Mouse (Mus musculus) heart, adult 8-10 months (tissue): ENCODE data around the gene Otud7b. TPM values are rescaled to one million over a fixed set of nuclear protein-coding genes. Genes with fewer than 3 reads are reported as not detected.
A peak's percentile ranks its signal among the peaks of the same experiment; 100 is the strongest.
"Not testable (repeated sequence)": the region's sequence is repeated elsewhere in the genome, so short reads cannot be mapped to it uniquely, and the experiment has no call there.

Source experiments
- DNase-seq: peaks from one replicate; pipeline ENCODE4 v3.0.0; 2022; ENCODE audit warnings: low spot score
- total RNA-seq, 4 experiments: library from RNA; stranded (reverse); gene quantifications; 2 replicates each; pipeline ENCODE4 v1.2.4; 2022

Gene Otud7b
- total RNA-seq, 4 experiments from 2014 or later = 55.4 to 63.1 (median 59.8) TPM

- no peak for DNase-seq
Measured at GRCm38 (mm10) chr3:96178902-96179301, 74.6 kb downstream of the Otud7b start.

- DNase-seq = peak; percentile 65
Measured at GRCm38 (mm10) chr3:96179531-96179930, 75.2 kb downstream of the Otud7b start.

DNA sequence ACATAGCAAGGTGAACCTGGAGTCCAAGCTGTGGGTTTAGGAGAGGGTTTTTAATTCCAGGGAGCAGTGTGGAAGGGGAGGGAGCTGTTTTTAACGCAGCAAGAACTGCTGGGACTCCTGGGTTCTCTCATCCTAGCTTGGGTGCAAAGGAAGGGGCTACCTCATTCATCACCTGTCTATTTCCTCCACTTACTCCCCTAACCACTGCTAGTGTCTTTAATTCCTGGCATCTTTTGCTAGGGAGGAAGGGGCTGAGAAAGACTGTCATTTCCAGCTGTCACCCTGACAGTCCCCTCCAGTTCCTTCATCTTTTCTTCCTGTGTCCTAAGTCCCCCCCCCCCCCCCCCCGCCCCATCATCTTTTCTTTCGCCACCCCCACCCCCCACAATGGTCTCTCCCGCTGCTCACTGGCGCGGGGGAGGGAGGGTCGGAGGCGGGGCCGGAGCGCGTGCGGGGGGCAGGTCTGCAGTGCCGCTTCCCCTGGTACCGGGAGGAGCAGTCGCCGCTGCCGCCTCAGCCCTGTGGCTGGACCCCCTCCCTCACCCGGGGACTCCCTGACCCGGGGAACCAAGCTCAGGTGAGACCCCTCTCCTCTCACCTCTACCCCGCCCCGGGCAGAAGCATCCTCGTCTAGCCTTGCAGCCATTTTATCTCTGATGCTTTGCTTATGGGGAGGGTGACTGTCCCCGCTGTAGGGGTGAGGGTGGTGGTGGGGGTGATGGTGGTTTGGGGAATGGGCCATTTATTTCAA is 76.6 kb downstream of the Otud7b start, which contains the start of gene Sv2a:
Gene Sv2a (plus strand): TSS at position 425 of the 751 bp plus-strand sequence.
- no peak for DNase-seq

DNA sequence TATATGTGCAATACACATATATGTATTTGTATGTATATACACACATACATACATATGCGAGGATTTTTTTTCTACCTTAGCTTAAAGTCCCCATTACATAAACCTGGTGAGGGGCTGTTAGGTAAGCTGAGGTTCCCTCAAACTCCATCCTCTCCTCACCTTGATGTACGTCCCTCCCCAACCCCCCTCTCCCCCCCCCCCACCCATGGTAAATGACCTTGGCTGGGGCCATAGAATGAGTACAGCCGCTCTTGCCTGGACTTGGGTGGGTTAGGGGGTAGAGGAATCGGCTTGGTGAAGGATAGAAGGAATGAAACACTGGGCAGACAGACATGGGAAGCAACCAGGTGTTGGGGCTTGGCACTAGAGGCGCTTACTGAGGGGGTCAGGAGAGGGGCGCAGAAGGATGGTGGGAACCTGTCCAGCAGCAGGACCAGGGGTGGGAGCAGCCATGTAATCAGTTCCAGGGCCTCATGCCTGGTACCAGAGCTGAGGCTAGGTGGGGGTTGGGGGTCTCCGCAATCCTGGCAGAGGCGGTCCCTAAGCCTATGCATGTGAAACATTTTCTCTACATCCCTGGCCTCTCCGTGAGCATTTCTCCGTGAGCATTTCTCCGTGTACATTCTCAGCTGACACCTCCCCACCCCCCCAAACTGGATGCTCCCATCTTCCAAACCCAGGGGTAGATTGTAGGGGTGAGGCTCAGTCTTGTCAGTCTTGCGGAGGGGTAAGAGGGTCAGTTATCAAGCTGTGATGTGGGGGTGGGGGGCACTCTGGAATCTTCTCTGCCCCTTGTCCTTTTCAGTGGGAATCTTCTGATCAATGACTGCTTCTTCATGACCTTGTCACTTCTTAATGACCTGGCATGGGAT is 77.4 kb downstream of the Otud7b start:
- no peak for DNase-seq

- no peak for DNase-seq
Measured at GRCm38 (mm10) chr3:96182382-96182776, 78.1 kb downstream of the Otud7b start.

DNA sequence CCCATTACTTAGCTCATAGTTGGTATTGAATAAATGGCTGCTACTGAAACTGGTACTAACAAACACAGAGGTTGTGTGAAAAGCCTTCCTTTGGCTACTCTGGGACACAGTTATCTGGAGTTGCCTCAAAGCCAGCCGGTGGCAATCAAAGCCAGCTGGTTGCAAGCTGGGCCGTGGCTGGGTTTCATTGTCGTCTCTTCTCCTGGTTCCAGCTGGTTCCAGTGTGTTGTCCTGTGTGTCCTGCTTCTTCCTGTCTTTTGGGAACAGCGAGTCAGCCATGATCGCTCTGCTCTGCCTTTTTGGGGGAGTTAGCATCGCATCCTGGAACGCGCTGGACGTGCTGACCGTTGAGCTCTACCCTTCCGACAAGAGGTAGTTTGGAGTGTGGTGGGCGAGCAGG is 88.7 kb downstream of the Otud7b start:
- no peak for DNase-seq

- no peak for DNase-seq
Measured at GRCm38 (mm10) chr3:96194966-96195365, 90.6 kb downstream of the Otud7b start.

- DNase-seq = no peak
Measured at GRCm38 (mm10) chr3:96195616-96196313, 91.4 kb downstream of the Otud7b start.

- no peak for DNase-seq
Measured at GRCm38 (mm10) chr3:96196437-96197128, 92.3 kb downstream of the Otud7b start.

- peak; percentile 91 for DNase-seq
Measured at GRCm38 (mm10) chr3:96197129-96197749, 92.9 kb downstream of the Otud7b start.

DNA sequence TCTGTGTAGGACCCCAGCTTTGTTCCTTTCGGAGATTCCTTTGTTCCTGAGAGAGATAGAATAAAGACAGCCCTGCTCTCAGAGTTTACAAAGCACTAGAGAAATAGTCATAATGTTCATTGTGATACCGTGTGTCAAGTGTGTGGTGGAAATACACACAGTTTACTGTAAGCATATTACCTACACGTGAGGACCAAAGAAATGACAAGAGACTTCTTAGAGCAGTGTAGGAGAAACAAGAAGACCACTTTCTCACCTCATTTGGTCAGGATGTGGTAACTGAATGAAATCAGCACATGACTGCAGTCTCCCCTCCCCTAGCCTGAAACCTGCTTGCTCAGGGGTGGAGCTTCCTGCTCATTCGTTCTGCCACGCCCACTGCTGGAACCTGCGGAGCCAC is 93.9 kb downstream of the Otud7b start:
- DNase-seq = no peak

DNA sequence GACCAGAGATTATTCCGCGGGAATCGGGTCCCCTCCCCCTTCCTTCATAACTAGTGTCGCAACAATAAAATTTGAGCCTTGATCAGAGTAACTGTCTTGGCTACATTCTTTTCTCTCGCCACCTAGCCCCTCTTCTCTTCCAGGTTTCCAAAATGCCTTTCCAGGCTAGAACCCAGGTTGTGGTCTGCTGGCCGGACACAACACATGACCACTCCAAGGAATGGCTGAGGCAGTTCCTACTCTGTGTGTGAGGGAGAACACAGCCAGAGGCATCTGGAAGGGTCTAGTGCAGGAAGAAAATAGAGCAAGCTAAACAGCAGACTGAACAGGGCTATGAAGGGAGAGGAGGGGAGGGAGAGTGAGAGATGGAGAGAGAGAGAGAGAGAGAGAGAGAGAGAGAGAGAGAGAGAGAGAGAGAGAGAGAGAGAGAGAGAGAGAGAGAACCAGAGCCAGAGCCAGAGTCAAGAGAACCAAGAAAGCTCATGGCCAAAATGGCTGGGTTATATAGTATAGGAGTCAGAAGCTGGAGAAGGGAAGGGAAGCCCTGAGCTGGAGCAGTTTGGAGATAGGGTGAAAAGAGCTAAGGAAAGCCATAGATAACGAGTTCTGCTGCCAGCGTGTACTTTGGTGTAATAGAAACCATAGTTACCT is 94.4 kb downstream of the Otud7b start:
- DNase-seq = not testable (repeated sequence)

DNA sequence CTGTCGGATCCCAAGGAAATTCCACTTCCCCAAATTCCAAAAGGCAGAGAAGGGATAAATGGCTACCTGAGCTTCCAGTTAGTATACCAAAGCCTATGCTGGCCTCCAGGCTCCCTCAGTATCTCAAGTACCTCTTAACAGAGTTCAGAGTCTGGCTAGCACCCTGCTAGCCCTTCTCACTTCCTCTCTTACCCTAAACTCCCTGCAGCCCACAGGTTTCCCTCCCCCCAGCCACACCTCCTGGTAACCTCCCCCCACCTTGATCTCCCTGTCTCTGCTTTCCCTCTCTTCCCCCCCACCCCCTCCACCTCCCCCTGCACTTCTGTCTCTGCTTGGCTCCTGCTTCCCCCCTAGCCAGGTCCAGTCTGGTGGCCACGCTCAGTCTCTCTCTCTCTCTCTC is 95.4 kb downstream of the Otud7b start:
- no peak for DNase-seq

GRCm38 (mm10) chr3:96207819-96208218 is 103.5 kb downstream of the Otud7b start:
- no peak for DNase-seq

GRCm38 (mm10) chr3:96209242-96209641 is 104.9 kb downstream of the Otud7b start:
- no peak for DNase-seq

Other genes starting within 250 kb of the Otud7b start
- 10 to 100 TPM; 13.9 to 22.5 (median 21.3) TPM for gene Prpf3, start 248.6 kb upstream of the Otud7b start, total RNA-seq
- gene Mrps21, start 233.0 kb upstream of the Otud7b start, total RNA-seq = 100 to 1,000 TPM; 312 to 354 (median 350) TPM
- 10 to 100 TPM; 12.0 to 58.8 (median 26.9) TPM for gene Ciart, start 222.3 kb upstream of the Otud7b start, total RNA-seq
- 10 to 100 TPM in 2 of 4 experiments, 1 to 10 TPM in 2; 6.3 to 12.0 (median 8.4) TPM for gene BC028528, start 212.5 kb upstream of the Otud7b start, total RNA-seq
- gene Aph1a, start 210.6 kb upstream of the Otud7b start, total RNA-seq = 100 to 1,000 TPM; 102 to 115 (median 107) TPM
- gene Car14, start 199.8 kb upstream of the Otud7b start, total RNA-seq = 100 to 1,000 TPM; 170 to 196 (median 181) TPM
- gene Anp32e, start 175.3 kb upstream of the Otud7b start, total RNA-seq = 10 to 100 TPM; 76.7 to 95.7 (median 82.9) TPM
- 10 to 100 TPM; 55.7 to 68.3 (median 61.1) TPM for gene Plekho1, start 108.5 kb upstream of the Otud7b start, total RNA-seq
- gene Vps45, start 46.1 kb upstream of the Otud7b start, total RNA-seq = 10 to 100 TPM; 27.2 to 33.8 (median 30.0) TPM
- 1 to 10 TPM; 1.7 to 3.0 (median 2.2) TPM for gene Mtmr11, start 57.5 kb downstream of the Otud7b start, total RNA-seq
- gene Sf3b4, start 67.8 kb downstream of the Otud7b start, total RNA-seq = 10 to 100 TPM; 14.1 to 17.2 (median 16.2) TPM
- 1 to 10 TPM; 1.6 to 7.0 (median 4.2) TPM for gene Sv2a, start 76.6 kb downstream of the Otud7b start, total RNA-seq
- gene Bola1, start 115.2 kb downstream of the Otud7b start, total RNA-seq = 10 to 100 TPM; 24.1 to 35.6 (median 29.8) TPM
- gene Hist2h2ab, start 115.3 kb downstream of the Otud7b start, total RNA-seq = 1 to 10 TPM; 1.4 to 3.6 (median 2.9) TPM
- 10 to 100 TPM; 17.5 to 26.5 (median 24.3) TPM for gene Hist2h2ac, start 116.4 kb downstream of the Otud7b start, total RNA-seq
- 10 to 100 TPM in 2 of 4 experiments, 1 to 10 TPM in 2; 8.3 to 10.2 (median 9.8) TPM for gene Hist2h2be, start 116.6 kb downstream of the Otud7b start, total RNA-seq
- gene Hist2h3c2, start 134.6 kb downstream of the Otud7b start, total RNA-seq = 1 to 10 TPM; 4.1 to 8.4 (median 6.8) TPM
- 100 to 1,000 TPM; 141 to 256 (median 216) TPM for gene Hist2h2aa2, start 135.7 kb downstream of the Otud7b start, total RNA-seq
- 10 to 100 TPM in 3 of 4 experiments, 1 to 10 TPM in 1; 8.5 to 81.5 (median 26.6) TPM for gene Hist2h2aa1, start 141.0 kb downstream of the Otud7b start, total RNA-seq
- gene Hist2h3c1, start 142.2 kb downstream of the Otud7b start, total RNA-seq = not detected
- gene Hist2h4, start 158.8 kb downstream of the Otud7b start, total RNA-seq = 10 to 100 TPM; 10.8 to 16.2 (median 12.3) TPM
- 10 to 100 TPM; 12.2 to 24.7 (median 15.9) TPM for gene Hist2h3b, start 164.1 kb downstream of the Otud7b start, total RNA-seq
- gene Hist2h2bb, start 165.2 kb downstream of the Otud7b start, total RNA-seq = 10 to 100 TPM; 28.0 to 42.3 (median 33.7) TPM
- gene Fcgr1, start 189.4 kb downstream of the Otud7b start, total RNA-seq = 1 to 10 TPM in 1 of 4 experiments, under 1 TPM in 3; 0.38 to 1.1 (median 0.66) TPM